Mouse (Mus musculus): ENCODE measurements around the gene Abcf2. TPM values are rescaled to one million over a fixed set of nuclear protein-coding genes. Genes with fewer than 3 reads are reported as not detected.

Gene Abcf2
- polyA plus RNA-seq (2012; rRNA removed), result 101 TPM in 2 replicates

- Histone ChIP-seq H3K27me3 (ENCODE audit: control insufficient read depth, insufficient read depth, low read length) (no peaks in the 10 kb centered on the region), H3K4me3 (replicated peaks; ENCODE audit: insufficient read depth, low read depth, low read length) (peak within 1 kb of the TSS; percentile 86), H3K4me1 (ENCODE audit: control insufficient read depth, insufficient read depth, low read length) (no peaks in the 10 kb centered on the region), H3K27ac (ENCODE audit: insufficient read depth, low read length) (peak within 1 kb of the TSS; percentile 63)
- peak; percentile 100 for DNase-seq
- under 1% methylated on average over 48 of the region's 48 CpGs for WGBS
- peak; percentile 88 for TF ChIP-seq POLR2A (IDR thresholded peaks at IDR 0.05; ENCODE audit: borderline replicate concordance, insufficient read depth, low read length)
- no peak for TF ChIP-seq CTCF (IDR thresholded peaks at IDR 0.05; ENCODE audit: borderline replicate concordance, insufficient read depth, low read depth, low read length)
Measured at GRCm38 (mm10) chr5:24577183-24577929, at the start of gene Abcf2. TSS of gene Abcf2 (minus strand) at chr5:24577467.

- Histone ChIP-seq H3K27ac (ENCODE audit: insufficient read depth, low read length) (peak overlapping the region; percentile 80; the same call in 1 of the 2 replicates), H3K27me3 (ENCODE audit: control insufficient read depth, insufficient read depth, low read length) (no peaks in the 10 kb centered on the region), H3K4me3 (replicated peaks; ENCODE audit: insufficient read depth, low read depth, low read length) (peak overlapping the region; percentile 71), H3K4me1 (ENCODE audit: control insufficient read depth, insufficient read depth, low read length) (peaks cover 30% of the 10 kb centered on the region)
- no peak for DNase-seq
- 34% methylated on average over 4 of the region's 4 CpGs for WGBS
- no peak for TF ChIP-seq CTCF (IDR thresholded peaks at IDR 0.05; ENCODE audit: borderline replicate concordance, insufficient read depth, low read depth, low read length)
Measured at GRCm38 (mm10) chr5:24624822-24625120, 47.5 kb upstream of the Abcf2 start.

- peak within 1 kb of the TSS; percentile 71 for H3K4me3 ChIP-seq (replicated peaks; ENCODE audit: insufficient read depth, low read depth, low read length)
- no peak for TF ChIP-seq CTCF (IDR thresholded peaks at IDR 0.05; ENCODE audit: borderline replicate concordance, insufficient read depth, low read depth, low read length)
- peak; percentile 49; the same call in 1 of the 2 replicates for TF ChIP-seq POLR2A (IDR thresholded peaks at IDR 0.05; ENCODE audit: borderline replicate concordance, insufficient read depth, low read length)
- no peaks in the 10 kb centered on the region for H3K27me3 ChIP-seq (ENCODE audit: control insufficient read depth, insufficient read depth, low read length)
- peak within 1 kb of the TSS; percentile 80 for H3K27ac ChIP-seq (ENCODE audit: insufficient read depth, low read length)
- peak; percentile 96 to 97 for DNase-seq
- WGBS, result 3% methylated on average over 36 of the region's 37 CpGs
- peaks cover 30% of the 10 kb centered on the region for H3K4me1 ChIP-seq (ENCODE audit: control insufficient read depth, insufficient read depth, low read length)
Measured at GRCm38 (mm10) chr5:24623986-24624821, 46.9 kb upstream of the Abcf2 start, which contains the start of gene Smarcd3. TSS of gene Smarcd3 (minus strand) at chr5:24624411.

GRCm38 (mm10) chr5:24623041-24623985 lies 46.0 kb upstream of the Abcf2 start:
- TF ChIP-seq CTCF (IDR thresholded peaks at IDR 0.05; ENCODE audit: borderline replicate concordance, insufficient read depth, low read depth, low read length), result no peak
- no peak for TF ChIP-seq POLR2A (IDR thresholded peaks at IDR 0.05; ENCODE audit: borderline replicate concordance, insufficient read depth, low read length)
- DNase-seq, result peak; percentile 94 to 95
- H3K4me3 ChIP-seq (replicated peaks; ENCODE audit: insufficient read depth, low read depth, low read length), result peak overlapping the region; percentile 71
- H3K27me3 ChIP-seq (ENCODE audit: control insufficient read depth, insufficient read depth, low read length), result no peaks in the 10 kb centered on the region
- 9% methylated on average over 8 of the region's 8 CpGs for WGBS
- H3K27ac ChIP-seq (ENCODE audit: insufficient read depth, low read length), result peak overlapping the region; percentile 80
- peaks cover 36% of the 10 kb centered on the region for H3K4me1 ChIP-seq (ENCODE audit: control insufficient read depth, insufficient read depth, low read length)

- DNase-seq, result peak; percentile 54
- no peaks in the 10 kb centered on the region for H3K27me3 ChIP-seq (ENCODE audit: control insufficient read depth, insufficient read depth, low read length)
- WGBS, result 49% methylated on average over 7 of the region's 7 CpGs
- H3K4me3 ChIP-seq (replicated peaks; ENCODE audit: insufficient read depth, low read depth, low read length), result peak overlapping the region; percentile 71
- H3K4me1 ChIP-seq (ENCODE audit: control insufficient read depth, insufficient read depth, low read length), result peaks cover 36% of the 10 kb centered on the region
- TF ChIP-seq CTCF (IDR thresholded peaks at IDR 0.05; ENCODE audit: borderline replicate concordance, insufficient read depth, low read depth, low read length) (no peak), POLR2A (IDR thresholded peaks at IDR 0.05; ENCODE audit: borderline replicate concordance, insufficient read depth, low read length) (no peak)
- H3K27ac ChIP-seq (ENCODE audit: insufficient read depth, low read length), result peak overlapping the region; percentile 80; the same call in 1 of the 2 replicates
Measured at GRCm38 (mm10) chr5:24622386-24623040, 45.2 kb upstream of the Abcf2 start.

- DNase-seq, result no peak
- Histone ChIP-seq H3K4me3 (replicated peaks; ENCODE audit: insufficient read depth, low read depth, low read length) (no peak overlapping the region), H3K4me1 (ENCODE audit: control insufficient read depth, insufficient read depth, low read length) (peaks cover 36% of the 10 kb centered on the region), H3K27ac (ENCODE audit: insufficient read depth, low read length) (no peak overlapping the region), H3K27me3 (ENCODE audit: control insufficient read depth, insufficient read depth, low read length) (no peaks in the 10 kb centered on the region)
- 91% methylated on average over 8 of the region's 8 CpGs for WGBS
- TF ChIP-seq CTCF (IDR thresholded peaks at IDR 0.05; ENCODE audit: borderline replicate concordance, insufficient read depth, low read depth, low read length), result no peak
- no peak for TF ChIP-seq POLR2A (IDR thresholded peaks at IDR 0.05; ENCODE audit: borderline replicate concordance, insufficient read depth, low read length)
Measured at GRCm38 (mm10) chr5:24620626-24621025, 43.4 kb upstream of the Abcf2 start.

GRCm38 (mm10) chr5:24620116-24620515 lies 42.8 kb upstream of the Abcf2 start:
- Histone ChIP-seq H3K4me1 (ENCODE audit: control insufficient read depth, insufficient read depth, low read length) (peaks cover 36% of the 10 kb centered on the region), H3K27ac (ENCODE audit: insufficient read depth, low read length) (no peak overlapping the region), H3K4me3 (replicated peaks; ENCODE audit: insufficient read depth, low read depth, low read length) (no peak overlapping the region), H3K27me3 (ENCODE audit: control insufficient read depth, insufficient read depth, low read length) (no peaks in the 10 kb centered on the region)
- 87% methylated on average over 8 of the region's 8 CpGs for WGBS
- TF ChIP-seq POLR2A (IDR thresholded peaks at IDR 0.05; ENCODE audit: borderline replicate concordance, insufficient read depth, low read length) (no peak), CTCF (IDR thresholded peaks at IDR 0.05; ENCODE audit: borderline replicate concordance, insufficient read depth, low read depth, low read length) (no peak)
- DNase-seq, result no peak

Measured in cerebellum, adult 2 months (tissue).